Mouse (Mus musculus): ENCODE measurements around the gene Usp12.

The Usp12 gene

GRCm38 (mm10) chr5:146794853-146795252 is at the start of gene Usp12:
Usp12 (minus strand) TSS chr5:146795006.
- peak; percentile 89 for DNase-seq (ENCODE audit: low read depth, low spot score)

GRCm38 (mm10) chr5:146844301-146844941 is 49.6 kb upstream of the Usp12 start:
- no peak for DNase-seq (ENCODE audit: low read depth, low spot score)

- no peak for DNase-seq (ENCODE audit: low read depth, low spot score)
Observed at GRCm38 (mm10) chr5:146841996-146842395, 47.2 kb upstream of the Usp12 start.

- DNase-seq (ENCODE audit: low read depth, low spot score), result no peak
Observed at GRCm38 (mm10) chr5:146841301-146841700, 46.5 kb upstream of the Usp12 start.

GRCm38 (mm10) chr5:146840422-146840821 is 45.6 kb upstream of the Usp12 start:
- DNase-seq (ENCODE audit: low read depth, low spot score), result no peak

GRCm38 (mm10) chr5:146839760-146840159 is 45.0 kb upstream of the Usp12 start:
- DNase-seq (ENCODE audit: low read depth, low spot score), result no peak

- DNase-seq (ENCODE audit: low read depth, low spot score), result no peak
Observed at GRCm38 (mm10) chr5:146838836-146839648, 44.2 kb upstream of the Usp12 start.

- no peak for DNase-seq (ENCODE audit: low read depth, low spot score)
Observed at GRCm38 (mm10) chr5:146837967-146838720, 43.3 kb upstream of the Usp12 start.

- DNase-seq (ENCODE audit: low read depth, low spot score), result no peak
Observed at GRCm38 (mm10) chr5:146834959-146835358, 40.2 kb upstream of the Usp12 start.

GRCm38 (mm10) chr5:146833673-146834201 is 38.9 kb upstream of the Usp12 start:
- no peak for DNase-seq (ENCODE audit: low read depth, low spot score)

- peak; percentile 90 for DNase-seq (ENCODE audit: low read depth, low spot score)
Observed at GRCm38 (mm10) chr5:146832769-146833448, 38.1 kb upstream of the Usp12 start, which contains the start of gene Rpl21. Rpl21 (plus strand) TSS chr5:146832890.

GRCm38 (mm10) chr5:146832435-146832768 is 37.6 kb upstream of the Usp12 start:
- no peak for DNase-seq (ENCODE audit: low read depth, low spot score)

- no peak for DNase-seq (ENCODE audit: low read depth, low spot score)
Observed at GRCm38 (mm10) chr5:146829528-146829927, 34.7 kb upstream of the Usp12 start.

GRCm38 (mm10) chr5:146823005-146823404 is 28.2 kb upstream of the Usp12 start:
- no peak for DNase-seq (ENCODE audit: low read depth, low spot score)

GRCm38 (mm10) chr5:146818906-146819623 is 24.3 kb upstream of the Usp12 start:
- DNase-seq (ENCODE audit: low read depth, low spot score), result no peak

GRCm38 (mm10) chr5:146817583-146817982 is 22.8 kb upstream of the Usp12 start:
- no peak for DNase-seq (ENCODE audit: low read depth, low spot score)

GRCm38 (mm10) chr5:146815394-146815793 is 20.6 kb upstream of the Usp12 start:
- DNase-seq (ENCODE audit: low read depth, low spot score), result no peak

- DNase-seq (ENCODE audit: low read depth, low spot score), result no peak
Observed at GRCm38 (mm10) chr5:146813421-146813820, 18.6 kb upstream of the Usp12 start.

- no peak for DNase-seq (ENCODE audit: low read depth, low spot score)
Observed at GRCm38 (mm10) chr5:146812866-146813265, 18.1 kb upstream of the Usp12 start.

GRCm38 (mm10) chr5:146809951-146810350 is 15.1 kb upstream of the Usp12 start:
- DNase-seq (ENCODE audit: low read depth, low spot score), result no peak

GRCm38 (mm10) chr5:146806004-146806430 is 11.2 kb upstream of the Usp12 start:
- DNase-seq (ENCODE audit: low read depth, low spot score), result no peak

All from brain, embryonic 18.5 days (tissue).